Mouse (Mus musculus) frontal cortex, postnatal 10 days (tissue): ENCODE measurements at regions not wholly inside any gene's neighbourhood (a gene's known extent, or its start where the extent isn't known, plus 50 kb on each side); places are given as distances from the start of the nearest gene placed in this dataset.

Experiments
- DNase-seq, 2 experiments: peaks; one replicate each; pipeline ENCODE4 v3.0.0; 2022; ENCODE audit warnings: low spot score in 2 of 2, mixed read lengths in 1 of 2

GRCm38 (mm10) chr2:48539465-48540055 lies 274.3 kb upstream of the Acvr2a start:
- DNase-seq: no peak

GRCm38 (mm10) chr2:48544377-48544776 lies 269.5 kb upstream of the Acvr2a start:
- no peak for DNase-seq

GRCm38 (mm10) chr2:48545072-48545471 lies 268.8 kb upstream of the Acvr2a start:
- no peak for DNase-seq

- no peak for DNase-seq
Measured at GRCm38 (mm10) chr2:48545679-48546078, 268.2 kb upstream of the Acvr2a start.

GRCm38 (mm10) chr2:48546194-48546593 lies 267.7 kb upstream of the Acvr2a start:
- no peak for DNase-seq

- no peak for DNase-seq
Measured at GRCm38 (mm10) chr2:48556600-48556999, 257.3 kb upstream of the Acvr2a start.

GRCm38 (mm10) chr2:48557123-48557522 lies 256.8 kb upstream of the Acvr2a start:
- no peak for DNase-seq

- DNase-seq: no peak
Measured at GRCm38 (mm10) chr2:48558641-48559040, 255.3 kb upstream of the Acvr2a start.

- no peak for DNase-seq
Measured at GRCm38 (mm10) chr2:48563636-48564035, 250.3 kb upstream of the Acvr2a start.

- no peak for DNase-seq
Measured at GRCm38 (mm10) chr2:48564170-48564569, 249.7 kb upstream of the Acvr2a start.

- no peak for DNase-seq
Measured at GRCm38 (mm10) chr2:48567871-48568270, 246.0 kb upstream of the Acvr2a start.

GRCm38 (mm10) chr2:48586162-48586830 lies 227.6 kb upstream of the Acvr2a start:
- no peak for DNase-seq

- no peak for DNase-seq
Measured at GRCm38 (mm10) chr2:48586831-48587169, 227.1 kb upstream of the Acvr2a start.

- no peak for DNase-seq
Measured at GRCm38 (mm10) chr2:48589709-48590108, 224.2 kb upstream of the Acvr2a start.

GRCm38 (mm10) chr2:48597793-48598583 lies 215.9 kb upstream of the Acvr2a start:
- no peak for DNase-seq

GRCm38 (mm10) chr2:48599367-48599766 lies 214.5 kb upstream of the Acvr2a start:
- no peak for DNase-seq

- DNase-seq: no peak
Measured at GRCm38 (mm10) chr2:48601855-48602254, 212.1 kb upstream of the Acvr2a start.

GRCm38 (mm10) chr2:48609466-48609865 lies 204.4 kb upstream of the Acvr2a start:
- DNase-seq: no peak

- no peak for DNase-seq
Measured at GRCm38 (mm10) chr2:48612251-48612650, 201.7 kb upstream of the Acvr2a start.

GRCm38 (mm10) chr2:48617141-48617699 lies 196.7 kb upstream of the Acvr2a start:
- no peak for DNase-seq

GRCm38 (mm10) chr2:48619042-48619441 lies 194.9 kb upstream of the Acvr2a start:
- no peak for DNase-seq

- DNase-seq: no peak
Measured at GRCm38 (mm10) chr2:48620815-48621214, 193.1 kb upstream of the Acvr2a start.

GRCm38 (mm10) chr2:48622316-48622715 lies 191.6 kb upstream of the Acvr2a start:
- no peak for DNase-seq
